Mouse (Mus musculus) heart, adult 9 months (tissue): ENCODE measurements around the gene Gm14137.

ENCODE experiments used
- DNase-seq, 2 experiments: peaks; one replicate each; pipeline ENCODE4 v3.0.0; 2022; ENCODE audit warnings: low spot score in 2 of 2

Gm14137 gene

GRCm38 (mm10) chr2:119173991-119174651 lies at the start of gene Gm14137:
Gene Gm14137 (plus strand): TSS chr2:119174509.
- DNase-seq, result no peak

- DNase-seq, result no peak
Measured at GRCm38 (mm10) chr2:119136346-119136898, 37.9 kb upstream of the Gm14137 start.

- no peak for DNase-seq
Measured at GRCm38 (mm10) chr2:119145199-119145598, 29.1 kb upstream of the Gm14137 start.

- no peak for DNase-seq
Measured at GRCm38 (mm10) chr2:119146435-119146834, 27.9 kb upstream of the Gm14137 start.

- peak in 1 of 2 experiments; percentile 8 for DNase-seq
Measured at GRCm38 (mm10) chr2:119147160-119147678, 27.1 kb upstream of the Gm14137 start.

- no peak for DNase-seq
Measured at GRCm38 (mm10) chr2:119147775-119148174, 26.5 kb upstream of the Gm14137 start.

GRCm38 (mm10) chr2:119152255-119152654 lies 22.1 kb upstream of the Gm14137 start:
- no peak for DNase-seq

GRCm38 (mm10) chr2:119154683-119155082 lies 19.6 kb upstream of the Gm14137 start:
- no peak for DNase-seq

- no peak for DNase-seq
Measured at GRCm38 (mm10) chr2:119155388-119155787, 18.9 kb upstream of the Gm14137 start.

GRCm38 (mm10) chr2:119156081-119156680 lies 18.1 kb upstream of the Gm14137 start:
- no peak for DNase-seq

- DNase-seq, result peak; percentile 91 to 93
Measured at GRCm38 (mm10) chr2:119156681-119157572, 17.4 kb upstream of the Gm14137 start, which contains the start of gene Rmdn3. Gene Rmdn3 (minus strand): TSS chr2:119157034.

- no peak for DNase-seq
Measured at GRCm38 (mm10) chr2:119157836-119158235, 16.5 kb upstream of the Gm14137 start.

GRCm38 (mm10) chr2:119161247-119161646 lies 13.1 kb upstream of the Gm14137 start:
- peak in 1 of 2 experiments; percentile 47 for DNase-seq

- no peak for DNase-seq
Measured at GRCm38 (mm10) chr2:119163135-119163534, 11.2 kb upstream of the Gm14137 start.

- DNase-seq, result no peak
Measured at GRCm38 (mm10) chr2:119163999-119164398, 10.3 kb upstream of the Gm14137 start.

GRCm38 (mm10) chr2:119165401-119165800 lies 8.9 kb upstream of the Gm14137 start:
- no peak for DNase-seq

GRCm38 (mm10) chr2:119166901-119167865 lies 7.1 kb upstream of the Gm14137 start, which contains the start of gene Gchfr:
Gene Gchfr (plus strand): TSS chr2:119167773.
- DNase-seq, result peak; percentile 65 to 68

GRCm38 (mm10) chr2:119167866-119168256 lies 6.4 kb upstream of the Gm14137 start:
- DNase-seq, result no peak

GRCm38 (mm10) chr2:119170282-119170681 lies 4.0 kb upstream of the Gm14137 start:
- no peak for DNase-seq

GRCm38 (mm10) chr2:119171574-119171973 lies 2.7 kb upstream of the Gm14137 start:
- peak in 1 of 2 experiments; percentile 15 for DNase-seq
